Mouse (Mus musculus) activated CD4-positive, CD25-positive, alpha-beta regulatory T cell, adult 4 months (primary cell): ENCODE measurements around the gene Akr1b3. TPM values are rescaled to one million over a fixed set of nuclear protein-coding genes. Genes with fewer than 3 reads are reported as not detected.

ENCODE experiments used
- ATAC-seq: one replicate; pipeline ENCODE4 v1.8.0; 2017
- polyA plus RNA-seq, 2 experiments: library from polyadenylated mRNA; unstranded; fragments of 100-300 nt; shearing (Covaris generic); gene quantifications; one replicate each; pipeline ENCODE4 v1.2.1; 2017

The Akr1b3 gene
- polyA plus RNA-seq, 2 experiments from 2014 or later, result 356 to 448 TPM

DNA sequence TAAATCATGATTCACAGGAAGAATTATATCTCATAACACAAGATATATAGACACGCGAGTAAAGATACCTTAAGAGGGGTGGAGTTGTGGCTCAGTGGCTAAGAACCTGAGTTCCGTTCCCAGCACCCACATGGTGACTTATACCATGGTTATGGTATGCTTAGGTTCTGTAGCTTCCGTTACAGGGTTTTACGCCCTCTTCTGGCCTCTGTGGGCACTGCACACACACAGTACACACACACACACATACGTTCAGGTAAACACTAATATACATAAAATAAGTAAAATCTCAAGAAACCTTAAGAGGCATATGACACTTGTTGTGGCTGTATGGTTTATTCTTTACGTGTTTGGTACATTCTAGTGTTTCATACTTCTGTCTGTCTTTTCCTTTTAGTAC, 4.8 kb upstream of the Akr1b3 start:
- no peak for ATAC-seq

DNA sequence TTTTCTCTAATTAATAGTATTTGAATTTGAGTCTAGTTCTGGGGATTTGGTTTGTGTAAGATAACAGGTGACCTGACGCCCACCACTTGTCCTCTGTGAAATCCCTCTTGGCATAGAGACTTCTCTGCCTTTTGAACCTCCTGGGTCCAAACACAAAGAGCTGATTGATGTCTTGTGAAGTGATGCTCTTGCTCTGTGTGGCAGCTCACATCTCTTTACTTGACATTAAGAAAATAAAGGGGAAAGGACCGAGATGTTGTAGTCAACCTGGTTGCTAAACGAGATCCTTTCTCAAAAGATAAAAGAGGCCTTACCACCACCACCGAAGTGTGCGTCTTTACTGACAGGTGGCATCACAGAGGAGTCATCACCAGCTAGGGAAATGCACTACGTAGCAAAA, 1.4 kb upstream of the Akr1b3 start:
- ATAC-seq, result no peak

DNA sequence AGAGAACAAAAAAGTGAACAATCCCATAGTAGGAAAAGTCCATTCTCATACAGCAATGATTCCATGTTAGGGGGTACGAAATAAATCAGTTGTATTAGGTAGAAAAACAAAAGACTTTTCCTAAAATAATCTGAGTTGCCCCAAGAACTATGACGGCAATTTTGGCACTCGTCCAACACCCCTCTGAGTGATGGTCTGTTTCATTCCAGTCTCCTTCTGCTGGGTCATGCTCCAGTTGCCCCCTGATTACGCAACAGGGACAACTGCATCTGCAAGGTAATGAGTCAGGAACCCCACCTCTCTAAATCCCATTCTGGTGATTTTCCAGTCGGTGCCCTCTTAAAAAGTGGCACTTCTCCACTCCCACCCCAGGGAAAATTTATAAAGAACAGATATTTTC, 894 bp upstream of the Akr1b3 start:
- ATAC-seq, result no peak

DNA sequence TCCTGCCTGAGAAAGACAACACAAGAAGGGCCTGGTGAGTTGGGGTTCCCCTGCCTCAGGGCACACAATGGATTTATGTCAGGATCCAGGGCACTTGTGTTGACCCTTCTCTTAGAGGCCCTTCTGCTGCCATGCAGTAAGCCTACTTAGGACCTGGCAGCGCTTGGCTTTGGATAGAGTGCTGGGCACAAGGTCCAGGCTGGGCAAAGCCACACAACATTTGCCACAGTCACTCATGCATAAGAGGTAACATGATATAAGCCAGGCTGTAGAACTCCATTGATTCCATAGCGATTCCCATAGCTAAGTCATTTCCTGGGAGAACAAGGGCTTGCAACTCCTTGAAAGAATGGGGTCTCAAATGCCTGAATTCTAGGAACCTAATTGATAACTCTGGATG, 3.4 kb downstream of the Akr1b3 start:
- no peak for ATAC-seq

DNA sequence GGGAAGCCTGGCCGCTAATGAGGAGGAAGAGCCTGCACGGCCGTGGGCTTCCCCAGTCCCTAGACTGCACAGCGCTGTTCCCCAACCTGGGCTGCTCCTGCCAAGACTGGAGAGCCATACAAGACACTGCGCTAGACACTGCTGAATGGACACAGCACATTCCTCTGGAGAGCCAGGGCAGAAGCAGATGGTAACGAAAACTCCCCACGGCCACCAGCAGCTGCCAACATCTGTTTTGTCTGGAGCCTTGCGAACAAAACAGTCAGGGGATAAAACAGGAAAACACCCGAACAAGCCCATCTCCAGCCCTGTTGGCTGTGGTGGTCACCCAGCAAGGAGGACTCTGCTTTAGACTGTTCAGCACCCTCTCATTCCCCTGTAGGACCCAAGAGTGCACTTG, 3.9 kb downstream of the Akr1b3 start:
- ATAC-seq, result no peak

DNA sequence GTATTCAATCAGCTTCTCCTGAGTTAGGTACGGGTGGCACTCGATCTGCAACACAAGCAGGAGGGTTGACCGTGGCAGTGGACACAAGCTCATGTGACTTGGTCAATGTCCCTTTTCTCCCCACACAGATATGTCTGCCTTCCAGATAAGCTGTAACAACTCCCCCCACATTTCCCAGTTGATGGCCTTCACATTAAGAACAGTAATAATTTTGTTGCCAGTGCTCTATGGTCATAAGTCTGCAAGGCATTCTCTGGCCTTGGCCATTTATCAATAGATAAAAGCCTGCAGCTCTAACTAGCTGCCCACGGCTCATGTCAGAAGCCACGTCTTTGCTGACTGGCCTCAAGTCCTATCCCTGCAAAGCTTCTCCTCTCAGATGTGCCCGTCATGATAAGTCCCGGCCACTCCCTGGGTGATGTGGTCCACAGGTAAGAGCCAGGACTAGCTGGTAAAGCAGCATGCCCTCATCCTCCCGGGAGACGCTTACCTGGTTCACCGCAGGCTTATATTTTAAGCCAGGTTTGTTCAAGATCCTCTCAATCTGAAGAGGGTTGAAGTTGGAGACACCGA, 7.2 kb downstream of the Akr1b3 start:
- no peak for ATAC-seq

DNA sequence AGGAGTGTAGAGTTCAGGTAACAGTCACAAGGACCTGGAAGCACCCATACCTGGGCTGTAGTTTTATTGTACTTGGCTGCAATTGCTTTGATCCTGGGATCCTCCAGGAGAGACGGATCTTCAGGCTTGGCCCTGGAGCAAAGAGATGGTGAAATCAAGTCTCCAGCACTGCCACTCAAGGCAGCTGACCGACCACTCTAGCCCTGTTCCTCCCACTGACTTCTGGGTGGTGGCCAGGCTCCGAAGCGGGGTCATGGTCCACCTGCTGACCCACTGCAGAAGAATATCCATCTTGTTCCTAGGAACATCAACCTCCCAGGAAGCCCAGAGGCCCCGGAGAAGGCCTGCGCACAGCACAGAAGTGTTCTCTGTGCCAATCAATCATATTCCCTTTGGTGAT, 7.8 kb downstream of the Akr1b3 start:
- no peak for ATAC-seq

DNA sequence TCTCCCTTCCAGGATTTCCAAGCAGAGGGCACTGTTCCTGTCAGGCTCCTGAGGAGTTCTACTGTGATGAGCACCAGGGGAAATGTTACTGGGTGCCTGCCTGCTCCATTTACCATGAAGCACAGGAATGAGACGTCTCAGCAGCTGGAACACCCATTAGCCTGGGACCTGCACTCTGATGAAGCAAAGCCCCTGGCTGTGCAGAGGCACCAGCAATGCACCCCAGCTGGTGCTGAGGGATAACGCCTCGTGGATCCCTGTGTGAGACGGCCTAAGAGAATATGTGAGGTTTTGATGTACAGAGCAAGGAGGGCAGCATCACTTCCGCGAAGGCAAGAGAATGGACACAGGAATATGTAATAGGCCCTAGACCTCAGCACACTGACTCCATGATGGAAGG, 10.5 kb downstream of the Akr1b3 start:
- no peak for ATAC-seq

DNA sequence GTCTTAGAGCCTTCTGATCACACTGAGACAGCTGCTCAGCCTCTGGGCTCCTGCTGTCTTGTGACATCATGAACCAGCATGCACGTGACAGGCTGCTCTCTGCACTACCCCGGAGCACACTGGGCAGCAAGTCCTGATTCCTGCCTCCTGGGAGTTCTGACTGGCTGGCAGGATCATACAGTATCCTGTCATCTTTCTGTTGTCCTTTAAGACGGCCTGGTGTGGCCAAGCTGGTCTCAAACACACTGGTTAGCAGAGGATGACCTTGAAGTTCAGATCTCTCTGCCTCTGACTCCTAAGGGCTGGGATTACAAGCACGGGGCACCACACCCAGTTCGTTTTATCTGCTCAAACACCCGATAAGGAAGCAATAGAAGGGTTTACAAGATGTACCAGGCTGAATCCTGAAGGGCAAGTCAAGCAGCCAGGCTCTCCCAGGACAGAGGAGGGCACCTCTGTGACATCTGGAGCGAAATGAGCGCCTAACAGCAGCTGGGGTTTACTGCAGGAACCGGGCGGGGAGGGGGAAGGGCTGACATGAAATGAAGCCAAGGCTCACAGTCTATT, 12.5 kb downstream of the Akr1b3 start:
- ATAC-seq, result no peak

DNA sequence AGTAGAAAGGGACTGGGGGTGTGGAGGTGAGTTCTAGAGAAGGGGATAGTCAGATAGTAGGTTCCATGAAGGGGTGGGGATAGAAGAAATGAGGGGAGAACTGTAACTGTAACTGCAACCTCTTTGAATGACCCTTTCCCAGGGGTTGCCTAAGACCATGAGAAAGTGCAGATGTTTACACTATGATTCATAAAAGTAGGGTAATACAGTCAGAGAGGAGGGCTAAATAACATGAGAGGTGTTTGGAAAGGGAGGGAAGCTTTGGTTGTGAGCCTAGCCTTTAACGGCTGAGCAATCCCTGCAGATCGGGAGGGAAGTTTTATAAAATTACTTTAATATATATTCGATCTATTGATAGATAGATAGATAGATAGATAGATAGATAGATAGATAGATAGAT, 20.2 kb downstream of the Akr1b3 start:
- ATAC-seq, result no peak

DNA sequence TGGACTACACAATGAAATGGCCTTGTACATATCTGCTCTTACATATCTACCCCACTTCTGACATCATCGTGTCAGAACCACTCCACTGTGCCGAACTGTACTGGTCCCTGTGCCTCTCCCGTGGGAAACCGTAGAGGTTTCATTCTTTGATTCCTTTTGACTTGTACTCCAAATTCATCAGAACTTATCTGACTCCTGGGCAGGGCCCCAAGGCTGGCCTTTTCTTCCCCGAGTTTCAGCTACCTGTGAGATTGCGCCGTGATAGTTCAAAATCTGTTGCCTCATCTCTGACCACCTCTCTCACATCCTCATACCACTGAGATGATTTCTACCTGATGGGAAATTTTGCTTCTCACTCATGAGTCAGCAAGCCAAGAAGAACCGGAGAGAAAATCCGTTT, 21.8 kb downstream of the Akr1b3 start:
- ATAC-seq, result no peak

DNA sequence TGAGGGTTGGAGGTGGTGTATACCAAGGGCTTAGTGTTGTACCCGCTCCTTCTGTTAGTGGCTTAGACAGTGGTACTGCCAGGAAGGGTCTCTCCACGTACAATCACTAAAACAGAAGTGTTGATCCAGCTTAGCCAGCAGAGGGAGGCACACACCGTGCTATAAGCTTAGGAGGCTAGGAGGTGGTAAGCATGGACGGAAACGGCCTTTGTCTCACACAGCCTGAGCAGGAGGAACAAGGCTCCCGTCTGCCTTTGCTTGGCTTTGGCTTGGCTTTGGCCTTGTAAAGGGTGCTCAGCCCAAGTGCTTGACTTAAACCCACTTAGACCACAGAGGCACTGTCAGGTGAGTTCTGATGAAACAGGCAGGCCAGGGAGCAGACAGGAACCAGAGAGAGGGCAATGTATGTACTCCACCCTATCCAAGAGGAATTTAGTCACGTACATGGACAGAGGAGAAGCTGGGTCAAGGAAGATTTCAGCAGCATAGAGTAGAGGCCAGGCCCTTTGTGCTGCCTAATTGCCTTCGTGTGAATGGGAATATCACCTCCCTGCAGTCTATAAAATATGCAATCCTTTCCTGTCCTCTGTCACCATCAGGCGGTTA, 24.3 kb downstream of the Akr1b3 start:
- peak; percentile 98 for ATAC-seq

DNA sequence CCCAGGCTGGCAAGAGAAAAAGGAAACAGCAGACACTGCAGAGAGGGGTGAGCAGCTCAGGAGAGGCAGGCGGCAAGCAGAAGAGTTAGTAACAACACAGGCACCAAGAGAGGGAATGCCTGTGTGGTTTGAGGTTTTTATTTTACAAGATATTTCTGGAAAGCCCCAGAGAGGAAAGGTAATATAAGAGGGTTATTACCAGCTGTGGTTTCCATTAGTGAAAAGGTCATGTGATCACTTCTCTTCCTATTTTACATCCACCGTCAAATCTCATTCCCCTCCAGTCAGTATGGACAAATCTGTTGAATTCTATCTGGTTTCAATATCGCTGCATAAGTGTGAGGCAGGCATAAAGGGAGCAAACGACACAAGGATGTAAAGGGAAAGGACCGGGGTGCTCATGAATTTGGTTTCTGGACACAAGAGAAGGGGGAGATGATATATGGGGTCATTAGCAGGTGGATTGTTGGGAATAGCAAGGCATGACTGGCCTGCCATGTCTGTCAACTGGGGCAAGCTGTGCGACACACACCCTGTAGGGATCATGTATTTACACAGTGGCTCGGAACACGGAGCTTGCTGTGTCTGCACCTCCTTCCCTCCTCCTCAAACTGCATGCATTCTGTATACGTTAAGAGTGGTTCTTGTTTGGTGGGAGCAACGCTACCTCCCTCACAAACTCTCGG, 24.9 kb downstream of the Akr1b3 start:
- ATAC-seq, result peak; percentile 24

DNA sequence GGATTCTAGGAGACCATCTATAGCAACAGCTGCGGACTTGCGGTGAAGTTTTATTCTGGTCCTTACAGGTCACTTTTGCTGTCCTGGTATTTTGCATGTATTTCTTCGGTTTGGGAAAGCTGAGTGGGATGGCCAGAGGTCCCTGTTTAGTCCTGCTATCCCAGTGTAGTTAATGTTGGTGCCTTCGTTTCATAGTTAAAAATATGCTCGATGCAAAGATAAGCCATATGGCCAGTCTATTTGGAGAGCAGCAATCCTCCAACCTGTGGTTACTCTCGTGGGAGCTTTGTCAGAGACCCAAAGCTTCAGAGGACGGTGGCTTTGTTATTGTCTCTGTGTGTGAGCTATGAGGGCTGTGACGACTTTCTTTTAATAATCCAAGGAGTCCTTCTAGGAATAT, 26.6 kb downstream of the Akr1b3 start:
- ATAC-seq, result no peak

DNA sequence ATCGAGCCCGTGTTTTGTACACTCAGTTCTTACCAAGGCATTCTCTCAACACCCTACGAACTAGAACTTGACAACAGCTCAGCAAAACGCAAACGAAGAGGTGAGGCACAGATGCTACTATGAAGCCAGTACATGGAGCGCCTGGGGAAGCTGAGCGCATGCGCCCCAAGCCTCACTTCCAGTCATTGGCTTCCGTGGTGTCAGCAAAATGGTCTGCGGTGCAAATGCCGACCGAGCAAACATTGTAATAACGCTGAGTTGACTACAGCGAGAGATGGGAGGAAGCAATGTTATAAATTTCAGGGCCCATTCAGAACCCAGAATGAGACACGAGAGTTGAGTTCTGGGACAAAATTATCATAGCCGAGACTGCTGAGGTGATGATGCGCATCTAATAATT, 27.2 kb downstream of the Akr1b3 start:
- no peak for ATAC-seq

DNA sequence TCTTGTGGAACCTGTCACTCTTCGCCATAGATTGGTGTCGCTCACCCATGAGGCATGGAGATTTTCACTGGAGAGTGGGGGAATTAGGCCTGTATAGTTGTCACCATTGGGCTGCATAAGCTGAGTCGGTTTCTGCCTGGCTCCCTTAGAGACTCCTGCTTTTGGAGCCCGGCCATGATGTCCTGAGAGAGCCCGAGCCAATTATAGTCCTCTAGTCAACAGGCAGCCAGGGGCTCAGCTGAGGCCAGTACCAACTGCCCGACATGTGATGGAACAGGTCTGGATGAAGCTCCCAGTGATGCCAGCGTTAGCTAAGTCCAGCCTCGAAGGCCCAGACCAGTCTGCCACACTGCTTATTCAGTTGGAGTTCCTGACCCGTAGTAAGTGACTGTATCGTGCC, 29.2 kb downstream of the Akr1b3 start:
- ATAC-seq, result no peak

DNA sequence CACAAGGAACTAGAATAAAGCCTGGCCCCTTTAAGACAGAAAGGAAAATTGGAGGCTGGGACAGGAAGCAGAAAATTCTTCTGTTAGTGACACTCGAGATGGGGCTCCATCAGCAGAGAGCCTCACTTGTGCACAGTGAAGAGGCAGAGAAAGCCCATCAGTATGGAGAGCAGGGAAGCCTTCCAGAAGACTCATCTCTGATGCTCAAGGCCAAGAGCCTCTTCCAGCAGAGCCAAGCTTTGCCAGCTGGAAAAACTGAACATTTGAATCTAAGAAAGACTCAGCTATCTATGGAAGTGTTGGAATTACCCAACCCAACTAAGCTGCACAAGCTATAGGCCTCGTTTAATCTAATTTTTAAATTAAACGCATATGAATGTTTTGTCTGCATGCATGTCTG, 30.4 kb downstream of the Akr1b3 start:
- no peak for ATAC-seq

DNA sequence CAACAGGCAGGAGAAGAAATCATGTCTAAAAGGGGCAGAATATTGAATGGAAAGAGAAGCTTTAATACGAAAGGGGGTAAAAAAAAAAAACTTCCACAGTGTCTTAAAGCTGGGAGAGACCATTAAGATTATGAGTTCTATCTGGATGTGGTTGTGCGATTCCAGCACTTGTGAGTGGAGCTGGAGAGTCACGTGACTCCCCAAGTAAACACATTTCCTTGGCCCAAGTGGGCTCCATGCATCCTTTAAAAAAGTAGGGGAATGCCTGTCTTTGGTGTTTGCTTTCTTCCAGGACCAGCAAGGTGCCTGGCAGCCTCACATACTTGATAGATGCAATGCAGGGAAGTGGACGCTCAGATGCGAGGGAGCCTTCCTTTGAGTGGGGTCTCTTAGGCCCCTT, 38.9 kb downstream of the Akr1b3 start:
- no peak for ATAC-seq

DNA sequence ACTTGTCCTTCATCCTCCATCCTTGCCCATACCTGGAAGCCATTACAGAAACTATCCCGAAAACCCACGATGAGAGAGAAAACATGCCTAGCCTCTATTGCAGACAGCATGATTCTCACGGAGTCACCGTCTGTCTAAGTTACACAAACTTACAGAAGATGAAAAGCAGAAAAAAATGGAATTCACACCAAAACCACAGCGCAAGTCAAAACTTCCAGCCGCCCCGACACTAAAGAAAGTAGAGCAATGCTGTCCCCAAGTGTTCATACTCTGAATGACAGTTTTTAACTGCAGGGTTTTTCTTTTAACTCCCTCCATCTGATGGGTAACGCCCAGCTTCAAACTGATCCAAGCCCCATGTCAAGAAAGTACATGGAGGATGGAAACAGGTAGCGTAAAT, 39.6 kb downstream of the Akr1b3 start:
- ATAC-seq, result peak; percentile 77

DNA sequence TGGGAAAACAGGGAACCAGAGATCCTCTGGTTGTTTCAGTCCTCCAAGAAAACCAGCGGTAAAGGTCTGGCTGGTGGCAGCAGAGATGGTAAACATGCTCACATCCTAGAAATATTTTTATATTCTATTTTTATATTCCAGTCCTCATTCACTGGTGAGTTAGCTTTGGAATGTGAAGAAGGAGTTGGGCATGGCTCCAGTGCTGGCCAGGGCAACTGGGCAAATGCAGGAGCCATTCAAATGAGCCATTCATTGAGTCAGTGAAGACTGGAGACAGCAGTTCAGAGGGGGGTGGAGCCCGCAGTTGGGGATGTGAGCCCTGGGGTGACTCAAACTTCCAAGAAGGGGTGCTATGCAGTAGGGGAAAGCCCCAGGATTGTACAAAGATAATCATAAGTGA, 42.9 kb downstream of the Akr1b3 start:
- ATAC-seq, result no peak

DNA sequence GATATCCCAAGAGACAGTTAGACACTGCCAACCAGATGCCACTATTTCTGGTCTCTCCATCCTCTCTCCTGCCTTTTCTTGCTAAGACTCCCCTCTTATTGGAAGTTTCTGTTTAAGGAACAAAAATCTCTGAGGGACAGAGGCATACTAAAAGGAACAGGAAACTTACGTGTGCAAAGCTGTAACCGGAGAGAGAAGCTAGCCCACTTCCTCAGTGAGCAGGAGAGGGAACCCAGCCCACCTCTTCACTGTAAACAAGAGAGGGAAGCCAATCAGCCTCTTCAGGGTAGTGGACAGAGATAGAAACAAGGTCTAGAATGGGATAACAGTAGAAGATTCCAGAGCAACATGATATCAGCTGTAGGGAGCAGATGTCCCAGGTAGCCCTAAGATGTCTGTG, 44.2 kb downstream of the Akr1b3 start:
- ATAC-seq, result no peak

DNA sequence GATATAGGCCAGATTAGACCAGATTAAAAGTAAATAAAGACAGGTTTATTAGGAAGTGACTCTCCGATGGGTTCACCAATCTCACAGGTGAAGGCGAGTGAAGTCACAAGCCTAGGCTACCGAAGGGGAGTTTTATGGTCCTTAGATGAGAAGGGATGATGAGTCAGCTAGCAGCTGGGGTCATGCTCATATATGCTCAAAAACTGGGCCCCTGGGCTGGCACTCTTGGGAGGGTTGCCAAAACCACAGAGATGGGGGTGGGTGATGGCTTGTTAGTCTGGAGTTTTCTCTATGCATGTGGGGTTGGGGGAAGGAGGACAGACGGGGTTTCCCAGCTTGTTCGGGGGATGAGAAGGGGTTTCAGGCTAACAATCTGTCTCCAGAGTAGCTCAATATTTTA, 44.8 kb downstream of the Akr1b3 start:
- no peak for ATAC-seq

DNA sequence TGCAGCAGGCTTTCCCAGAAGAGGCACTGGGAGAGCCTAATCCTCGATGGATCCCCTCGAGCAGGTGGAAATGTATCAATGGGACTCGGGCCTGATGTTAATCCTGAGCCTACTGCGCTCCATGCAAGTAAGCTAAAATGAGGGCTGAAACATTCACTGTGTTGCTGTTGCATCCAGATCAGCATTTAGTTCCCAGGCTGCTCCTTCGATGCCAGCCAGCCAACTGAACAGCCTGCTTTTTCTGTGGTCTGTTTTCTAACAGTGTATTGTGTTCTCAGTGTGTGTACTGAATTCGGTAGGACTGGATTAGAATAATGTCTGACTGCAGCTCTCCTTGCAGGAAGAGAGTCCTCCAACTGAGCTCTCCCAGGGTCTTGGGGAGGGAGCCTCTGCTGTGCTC, 46.6 kb downstream of the Akr1b3 start:
- ATAC-seq, result no peak

DNA sequence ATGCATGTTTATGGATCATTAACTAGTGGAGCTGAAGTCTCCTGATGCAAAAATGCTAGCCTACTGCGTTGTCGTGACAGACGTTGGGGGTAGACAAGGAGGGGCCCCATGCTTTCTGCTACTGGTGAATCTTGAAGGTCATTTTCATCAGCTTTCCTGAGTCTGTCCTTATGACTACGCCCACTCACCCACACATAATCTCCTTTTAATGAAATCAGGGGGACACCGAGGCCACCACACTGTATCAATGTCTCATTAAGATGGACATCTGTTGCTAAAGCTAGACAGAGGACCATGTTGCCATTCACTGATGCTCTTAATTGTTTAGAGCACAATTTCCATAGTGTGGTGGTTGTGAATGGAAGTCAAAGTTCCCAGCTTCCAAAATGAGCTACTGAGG, 58.7 kb downstream of the Akr1b3 start:
- no peak for ATAC-seq
